Comparison of ENCODE assay signal across 25 mouse cellular contexts in genomic region chr3:9105191-9105926, GRCm38 (mm10).
A peak's percentile ranks its signal among the peaks of the same experiment; 100 is the strongest.
DNase-seq lines count a peak whose midpoint lies in the region; ATAC-seq and TF ChIP-seq lines count a peak whose summit lies in the region.
"Had no signal": no experiment of that assay in that cellular context is flagged by ENCODE, and none has a peak within 500 bp of the region (broad histone marks: within the 10 kb centered on the region; RNA-seq: fewer than 3 reads in every experiment).

No protein-coding gene starts in this region.

- TF ChIP-seq CTCF in thymus, adult 2 months (IDR thresholded peaks at IDR 0.05; ENCODE audit: borderline replicate concordance, control insufficient read depth, extremely low read depth, insufficient read depth, low read length, poor library complexity) = no peak

- H3K27me3 ChIP-seq in heart, embryonic 10.5 days (ENCODE audit: insufficient read depth, poor library complexity, severe bottlenecking) = no peaks in the 10 kb centered on the region
- H3K27me3 ChIP-seq in thymus, adult 2 months (ENCODE audit: control insufficient read depth, insufficient read depth, low read length) = no peaks in the 10 kb centered on the region
- no peaks in the 10 kb centered on the region for H3K27me3 ChIP-seq in midbrain, embryonic 10.5 days (ENCODE audit: low read depth, poor library complexity, severe bottlenecking)
- H3K27me3 ChIP-seq: embryonic facial prominence, embryonic 12.5 days; hindbrain, embryonic 13.5 days; limb, embryonic 13.5 days; lung, embryonic 15.5 days; neural tube, embryonic 13.5 days had no signal

- H3K4me3 ChIP-seq in heart, embryonic 10.5 days = no peak overlapping the region
- H3K4me3 ChIP-seq in thymus, adult 2 months (ENCODE audit: control insufficient read depth, insufficient read depth, low read length) = no peak overlapping the region
- no peak overlapping the region for H3K4me3 ChIP-seq in midbrain, embryonic 10.5 days
- H3K4me3 ChIP-seq: embryonic facial prominence, embryonic 12.5 days; heart, adult 2 months; hindbrain, embryonic 13.5 days; limb, embryonic 13.5 days; lung, embryonic 15.5 days; midbrain, embryonic 12.5 days; neural tube, embryonic 13.5 days had no signal

- H3K9me3 ChIP-seq in heart, embryonic 10.5 days = no peaks in the 10 kb centered on the region
- no peaks in the 10 kb centered on the region for H3K9me3 ChIP-seq in midbrain, embryonic 10.5 days (replicated peaks)
- H3K9me3 ChIP-seq: embryonic facial prominence, embryonic 12.5 days; hindbrain, embryonic 13.5 days; limb, embryonic 13.5 days; lung, embryonic 15.5 days; midbrain, embryonic 12.5 days; neural tube, embryonic 13.5 days had no signal

- peak; percentile 78 for DNase-seq in heart, embryonic 10.5 days (ENCODE audit: low spot score)
- DNase-seq in heart, adult 18-20 months = no peak
- DNase-seq in thymus, postnatal 14 days = peak; percentile 8
- no peak for DNase-seq in thymus, adult 2 months
- peak; percentile 6 for DNase-seq in embryo, embryonic 10.5 days (ENCODE audit: low spot score)
- DNase-seq in midbrain, embryonic 10.5 days (ENCODE audit: low spot score) = no peak
- DNase-seq: adrenal gland, adult 2 months; cerebellum, adult 11 months; cerebellum, adult 9-11 months; gastrocnemius, postnatal 14 days; heart, adult 2 months; kidney, postnatal 36 days; right cerebral cortex, postnatal 4 days; thymus, adult 18-20 months had no signal

- ATAC-seq in megakaryocyte progenitor cell, adult 5-6 weeks (replicated peaks; ENCODE audit: poor library complexity) = no peak
- ATAC-seq: activated CD4-positive, CD25-positive, alpha-beta regulatory T cell, adult 4 months; forebrain, embryonic 14.5 days; intestine, postnatal 0 days had no signal

- 36% methylated on average over 8 of the region's 8 CpGs for WGBS in heart, embryonic 10.5 days
- WGBS in thymus, adult 2 months = 71% methylated on average over 8 of the region's 8 CpGs
- 64% methylated on average over 8 of the region's 8 CpGs for WGBS in midbrain, embryonic 10.5 days

- H3K36me3 ChIP-seq in heart, embryonic 10.5 days = no peaks in the 10 kb centered on the region
- H3K36me3 ChIP-seq in thymus, adult 2 months (ENCODE audit: control insufficient read depth, insufficient read depth, low read length) = no peaks in the 10 kb centered on the region
- no peaks in the 10 kb centered on the region for H3K36me3 ChIP-seq in midbrain, embryonic 10.5 days
- H3K36me3 ChIP-seq: embryonic facial prominence, embryonic 12.5 days; hindbrain, embryonic 13.5 days; limb, embryonic 13.5 days; lung, embryonic 15.5 days; midbrain, embryonic 12.5 days; neural tube, embryonic 13.5 days had no signal

- no peak for TF ChIP-seq POLR2A in thymus, adult 2 months (IDR thresholded peaks at IDR 0.05; ENCODE audit: control insufficient read depth, extremely low read depth, insufficient read depth, low read length, poor library complexity)

- peak overlapping the region; percentile 59; the same call in 1 of the 2 replicates for H3K27ac ChIP-seq in heart, embryonic 10.5 days
- no peak overlapping the region for H3K27ac ChIP-seq in thymus, adult 2 months (ENCODE audit: control insufficient read depth, insufficient read depth, low read length)
- H3K27ac ChIP-seq in midbrain, embryonic 10.5 days (replicated peaks) = no peak overlapping the region
- H3K27ac ChIP-seq: embryonic facial prominence, embryonic 12.5 days; heart, adult 2 months; hindbrain, embryonic 13.5 days; limb, embryonic 13.5 days; lung, embryonic 15.5 days; midbrain, embryonic 12.5 days; neural tube, embryonic 13.5 days; stomach, postnatal 0 days had no signal

- H3K4me1 ChIP-seq in heart, embryonic 10.5 days = peaks cover 17% of the 10 kb centered on the region
- peaks cover 11% of the 10 kb centered on the region for H3K4me1 ChIP-seq in thymus, adult 2 months (replicated peaks; ENCODE audit: control insufficient read depth, insufficient read depth, low read length)
- peaks cover 14% of the 10 kb centered on the region for H3K4me1 ChIP-seq in midbrain, embryonic 10.5 days
- H3K4me1 ChIP-seq: embryonic facial prominence, embryonic 12.5 days; hindbrain, embryonic 13.5 days; lung, embryonic 15.5 days; midbrain, embryonic 12.5 days; neural tube, embryonic 13.5 days had no signal

Comparison
In these comparisons a context has a peak if more than half of its experiments do, and no peak if none do; other contexts are left out.
1. DNase-seq: peak in heart, embryonic 10.5 days (single experiment), thymus, postnatal 14 days (single experiment) and embryo, embryonic 10.5 days (single experiment); none in heart, adult 18-20 months (0 of 2), thymus, adult 2 months (single experiment) and midbrain, embryonic 10.5 days (single experiment).